Mouse (Mus musculus): ENCODE measurements at regions not wholly inside any gene's neighbourhood (a gene's known extent, or its start where the extent isn't known, plus 50 kb on each side); places are given as distances from the start of the nearest gene placed in this dataset.

DNA sequence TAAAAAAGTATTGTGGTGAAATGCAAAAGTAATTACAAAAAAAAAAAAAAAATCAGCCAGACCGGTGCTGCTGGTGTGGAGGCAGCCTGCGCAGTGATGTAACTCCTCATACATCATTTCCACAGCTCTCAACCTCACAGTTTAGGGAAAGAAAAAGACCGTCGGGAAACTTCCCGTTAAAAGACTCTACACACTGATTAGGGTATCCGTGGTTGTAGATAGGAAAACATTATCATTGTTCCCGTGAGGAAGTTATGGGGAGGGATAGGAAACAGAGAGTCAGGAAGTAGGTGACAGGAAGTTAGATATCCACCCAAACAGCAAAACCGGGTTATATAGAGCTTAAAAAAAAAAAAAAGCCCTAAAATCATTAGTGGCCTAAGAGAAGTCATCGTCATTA lies 52.9 kb upstream of the Zfp64 start:
- in situ Hi-C loops (cut with MboI; ENCODE audit: low pct_ligation_motif_present, low pct_unique_long_range_greater_than_20kb, low sequenced_read_pairs) (no loop called here), dilution Hi-C loops (cut with MboI; ENCODE audit: extremely low pct_ligation_motif_present, extremely low pct_unique_long_range_greater_than_20kb, low sequenced_read_pairs) (no loop called here)
- H3K27ac ChIP-seq (ENCODE audit: insufficient read depth, low read depth): no peak overlapping the region
- no peaks in the 10 kb centered on the region for H3K27me3 ChIP-seq (replicated peaks)
- peaks cover 61% of the 10 kb centered on the region for H3K9me3 ChIP-seq (replicated peaks; ENCODE audit: low read length)
- no peak for TF ChIP-seq POLR2AphosphoS2 (IDR thresholded peaks at IDR 0.05; ENCODE audit: low read depth, low read length)
- no peak for TF ChIP-seq USF1 (IDR thresholded peaks at IDR 0.05; ENCODE audit: low read depth, low read length)
- TF ChIP-seq UBTF (IDR thresholded peaks at IDR 0.05; ENCODE audit: low read depth, low read length): no peak
- no peak for TF ChIP-seq KAT2A (IDR thresholded peaks at IDR 0.05; ENCODE audit: insufficient replicate concordance, low read length)
- TF ChIP-seq ETS1 (conservative IDR thresholded peaks at IDR 0.05; ENCODE audit: low read depth, low read length): no peak
- TF ChIP-seq ZNF384 (IDR thresholded peaks at IDR 0.05; ENCODE audit: low read depth, low read length): no peak
- no peak for TF ChIP-seq NELFE (IDR thresholded peaks at IDR 0.05; ENCODE audit: low read depth, low read length)
- H3K4me2 ChIP-seq (ENCODE audit: insufficient read depth, low read depth, poor library complexity, severe bottlenecking): no peak overlapping the region
- no peaks in the 10 kb centered on the region for H3K4me1 ChIP-seq (ENCODE audit: control insufficient read depth in 1 of 2, insufficient read depth in 2 of 2)
- no peaks in the 10 kb centered on the region for H3K79me2 ChIP-seq (replicated peaks; ENCODE audit: control insufficient read depth, extremely low read depth, insufficient read depth, poor library complexity, severe bottlenecking)
- no peak for DNase-seq (ENCODE audit: extremely low read depth)
- H3K9ac ChIP-seq (ENCODE audit: insufficient read depth, low read depth): no peak overlapping the region
- H3K4me3 ChIP-seq (replicated peaks in 1 of 3; ENCODE audit: low read depth in 2 of 3, low read length in 2 of 3, poor library complexity in 1 of 3): no peak overlapping the region
- H3K36me3 ChIP-seq (replicated peaks in 1 of 2; ENCODE audit: control insufficient read depth in 1 of 2, insufficient read depth in 1 of 2, low read length in 1 of 2): no peaks in the 10 kb centered on the region

DNA sequence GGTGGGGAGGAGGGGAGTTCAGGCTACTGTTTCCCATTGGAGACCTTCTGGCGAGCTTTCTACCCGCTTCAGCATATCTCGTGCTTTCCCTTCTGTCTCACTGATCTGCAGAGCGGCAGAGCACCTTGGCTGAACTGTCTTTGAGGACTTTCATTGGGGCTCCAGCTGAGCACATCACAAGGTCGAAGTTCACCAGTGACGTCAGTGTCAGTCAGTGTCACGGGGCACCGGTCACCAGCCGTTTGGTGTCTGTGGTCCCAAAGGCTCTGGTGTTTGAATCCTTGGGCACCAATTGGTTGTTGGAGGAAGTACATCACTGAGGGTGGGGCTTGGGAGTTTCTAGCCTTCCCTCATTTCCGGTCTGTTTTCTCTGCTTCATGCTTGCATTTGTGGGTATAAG lies 51.2 kb upstream of the Zfp64 start:
- H3K4me3 ChIP-seq (replicated peaks in 1 of 3; ENCODE audit: low read depth in 2 of 3, low read length in 2 of 3, poor library complexity in 1 of 3): no peak overlapping the region
- TF ChIP-seq MAX (IDR thresholded peaks at IDR 0.05; ENCODE audit: low read length) (no peak), CTCF (conservative IDR thresholded peaks at IDR 0.05 in 1 of 2, IDR thresholded peaks at IDR 0.05 in 1 of 2; ENCODE audit: low read depth in 2 of 2, low read length in 2 of 2) (no peak), TCF12 (IDR thresholded peaks at IDR 0.05; ENCODE audit: low read depth, low read length) (no peak), ZKSCAN1 (IDR thresholded peaks at IDR 0.05; ENCODE audit: borderline replicate concordance, low read depth, low read length) (no peak), RCOR1 (conservative IDR thresholded peaks at IDR 0.05; ENCODE audit: low read depth, low read length) (no peak), SMC3 (IDR thresholded peaks at IDR 0.05; ENCODE audit: low read depth, low read length) (no peak), PAX5 (IDR thresholded peaks at IDR 0.05; ENCODE audit: low read length) (no peak)
- no peaks in the 10 kb centered on the region for H3K79me2 ChIP-seq (replicated peaks; ENCODE audit: control insufficient read depth, extremely low read depth, insufficient read depth, poor library complexity, severe bottlenecking)
- peaks cover 63% of the 10 kb centered on the region for H3K9me3 ChIP-seq (replicated peaks; ENCODE audit: low read length)
- H3K36me3 ChIP-seq (replicated peaks in 1 of 2; ENCODE audit: control insufficient read depth in 1 of 2, insufficient read depth in 1 of 2, low read length in 1 of 2): no peaks in the 10 kb centered on the region
- no peak for DNase-seq (ENCODE audit: extremely low read depth)
- H3K27me3 ChIP-seq (replicated peaks): no peaks in the 10 kb centered on the region
- H3K4me2 ChIP-seq (ENCODE audit: insufficient read depth, low read depth, poor library complexity, severe bottlenecking): no peak overlapping the region
- dilution Hi-C loops (cut with MboI; ENCODE audit: extremely low pct_ligation_motif_present, extremely low pct_unique_long_range_greater_than_20kb, low sequenced_read_pairs): no loop called here
- H3K9ac ChIP-seq (ENCODE audit: insufficient read depth, low read depth): no peak overlapping the region
- no peaks in the 10 kb centered on the region for H3K4me1 ChIP-seq (ENCODE audit: control insufficient read depth in 1 of 2, insufficient read depth in 2 of 2)
- no peak overlapping the region for H3K27ac ChIP-seq (ENCODE audit: insufficient read depth, low read depth)
- in situ Hi-C loops (cut with MboI; ENCODE audit: low pct_ligation_motif_present, low pct_unique_long_range_greater_than_20kb, low sequenced_read_pairs): no loop called here

DNA sequence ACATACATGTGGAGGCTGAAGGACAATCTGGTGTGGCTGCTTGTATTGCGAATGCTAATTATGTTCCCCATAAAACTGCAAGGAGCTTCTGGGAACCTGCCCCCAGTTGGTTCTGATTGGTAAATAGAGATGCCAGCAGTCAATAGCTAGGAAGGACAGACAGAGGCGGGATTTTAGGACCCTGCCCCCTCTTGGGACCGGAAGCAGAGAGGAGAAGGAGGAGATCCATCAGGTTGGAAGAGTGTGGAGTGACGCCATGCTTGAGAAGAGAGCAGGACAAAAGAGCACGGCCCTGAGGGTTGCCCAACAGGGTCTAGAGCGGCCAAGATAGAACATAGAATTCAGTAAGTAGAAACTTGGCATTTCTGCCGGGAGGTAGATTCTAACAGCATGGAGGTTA lies 50.4 kb upstream of the Zfp64 start:
- Histone ChIP-seq H3K36me3 (replicated peaks in 1 of 2; ENCODE audit: control insufficient read depth in 1 of 2, insufficient read depth in 1 of 2, low read length in 1 of 2) (no peaks in the 10 kb centered on the region), H3K9ac (ENCODE audit: insufficient read depth, low read depth) (no peak overlapping the region), H3K4me2 (ENCODE audit: insufficient read depth, low read depth, poor library complexity, severe bottlenecking) (no peak overlapping the region), H3K4me3 (replicated peaks in 1 of 3; ENCODE audit: low read depth in 2 of 3, low read length in 2 of 3, poor library complexity in 1 of 3) (no peak overlapping the region), H3K4me1 (ENCODE audit: control insufficient read depth in 1 of 2, insufficient read depth in 2 of 2) (no peaks in the 10 kb centered on the region), H3K27ac (ENCODE audit: insufficient read depth, low read depth) (no peak overlapping the region), H3K27me3 (replicated peaks) (no peaks in the 10 kb centered on the region), H3K79me2 (replicated peaks; ENCODE audit: control insufficient read depth, extremely low read depth, insufficient read depth, poor library complexity, severe bottlenecking) (no peaks in the 10 kb centered on the region), H3K9me3 (replicated peaks; ENCODE audit: low read length) (peaks cover 65% of the 10 kb centered on the region)
- DNase-seq (ENCODE audit: extremely low read depth): no peak
- in situ Hi-C loops (cut with MboI; ENCODE audit: low pct_ligation_motif_present, low pct_unique_long_range_greater_than_20kb, low sequenced_read_pairs) (no loop called here), dilution Hi-C loops (cut with MboI; ENCODE audit: extremely low pct_ligation_motif_present, extremely low pct_unique_long_range_greater_than_20kb, low sequenced_read_pairs) (no loop called here)
- TF ChIP-seq GABPA (IDR thresholded peaks at IDR 0.05; ENCODE audit: insufficient replicate concordance, low read depth, low read length) (no peak), BHLHE40 (IDR thresholded peaks at IDR 0.05; ENCODE audit: low read depth, low read length) (no peak), USF1 (IDR thresholded peaks at IDR 0.05; ENCODE audit: low read depth, low read length) (no peak), TCF12 (IDR thresholded peaks at IDR 0.05; ENCODE audit: low read depth, low read length) (no peak), ETS1 (conservative IDR thresholded peaks at IDR 0.05; ENCODE audit: low read depth, low read length) (no peak), MYC (IDR thresholded peaks at IDR 0.05; ENCODE audit: low read depth, low read length) (no peak)

Data from CH12.LX (cell line).